ENCODE assay signal across 10 mouse cellular contexts in the genomic region with DNA sequence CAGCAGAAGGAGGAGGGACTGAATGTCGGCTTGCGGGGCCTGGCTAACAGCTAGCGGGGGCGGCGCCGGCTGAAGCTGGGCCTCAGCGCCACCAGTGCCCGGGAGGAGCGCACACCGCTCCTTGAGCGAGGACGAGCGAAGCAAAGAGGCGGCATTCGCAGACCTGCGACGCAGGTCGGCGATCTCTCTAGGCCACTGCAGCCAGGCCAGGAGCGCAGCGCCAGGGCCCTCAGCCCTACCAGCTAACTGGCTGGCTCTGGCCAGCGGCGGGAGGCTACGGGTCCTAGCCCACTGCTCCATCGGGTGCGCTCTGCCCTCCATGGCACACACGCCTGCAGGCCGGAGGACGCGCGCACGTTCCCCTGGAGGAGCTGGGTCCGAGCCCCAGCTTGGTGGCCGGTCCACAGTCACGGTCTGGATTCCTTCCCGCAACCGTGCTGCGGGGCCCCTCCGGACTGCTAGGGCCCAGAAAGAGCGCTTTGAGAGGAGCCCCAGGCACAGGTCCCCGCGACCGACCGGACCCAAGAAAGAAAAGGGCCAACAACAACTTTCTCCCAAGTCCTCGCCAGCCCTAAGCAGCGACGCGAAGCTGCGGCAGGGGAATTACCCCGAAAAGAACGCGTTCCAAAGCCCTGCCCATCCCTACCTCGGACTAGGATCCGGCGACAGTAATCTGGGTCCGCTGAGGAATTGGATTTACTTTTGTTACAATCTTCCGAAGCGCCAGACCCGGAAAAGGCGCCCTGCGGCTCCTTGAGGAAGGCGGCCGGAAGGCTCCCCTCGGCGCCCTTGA. TPM values are rescaled to one million over a fixed set of nuclear protein-coding genes. Genes with fewer than 3 reads are reported as not detected.
DNase-seq lines count a peak whose midpoint lies in the region; ATAC-seq and TF ChIP-seq lines count a peak whose summit lies in the region.
"Had no signal": no experiment of that assay in that cellular context is flagged by ENCODE, and none has a peak within 500 bp of the region (broad histone marks: within the 10 kb centered on the region; RNA-seq: fewer than 3 reads in every experiment).

No protein-coding gene starts in this region.

- intact Hi-C loops in left cerebral cortex, adult 2 months (cut with DNase I): loop anchor here (10.0 kb wide), 1 partner anchor 295 kb away; no protein-coding TSS in a partner anchor

- peak overlapping the region; percentile 27 for H3K9ac ChIP-seq in embryonic facial prominence, embryonic 14.5 days (ENCODE audit: low read depth, low read length)
- H3K9ac ChIP-seq in intestine, postnatal 0 days (ENCODE audit: low read depth, low read length): no peak overlapping the region
- H3K9ac ChIP-seq in neural tube, embryonic 15.5 days (replicated peaks): no peak overlapping the region
- H3K9ac ChIP-seq: liver, embryonic 14.5 days had no signal

- peaks cover 100% of the 10 kb centered on the region for H3K27me3 ChIP-seq in embryonic facial prominence, embryonic 14.5 days (replicated peaks; ENCODE audit: control insufficient read depth, insufficient read depth, low read length)
- H3K27me3 ChIP-seq in intestine, postnatal 0 days (replicated peaks; ENCODE audit: control insufficient read depth, insufficient read depth, low read length): peaks cover 95% of the 10 kb centered on the region
- H3K27me3 ChIP-seq in neural tube, embryonic 15.5 days (replicated peaks): peaks cover 94% of the 10 kb centered on the region

- no peak for TF ChIP-seq CTCF in left cerebral cortex, adult 2 months (IDR thresholded peaks at IDR 0.05)
- no peak for TF ChIP-seq CTCF in intestine, postnatal 0 days (IDR thresholded peaks at IDR 0.05; ENCODE audit: low read depth)

- H3K36me3 ChIP-seq in embryonic facial prominence, embryonic 14.5 days (ENCODE audit: control insufficient read depth, insufficient read depth, low read length): no peaks in the 10 kb centered on the region
- no peaks in the 10 kb centered on the region for H3K36me3 ChIP-seq in intestine, postnatal 0 days (ENCODE audit: control insufficient read depth, insufficient read depth)
- no peaks in the 10 kb centered on the region for H3K36me3 ChIP-seq in neural tube, embryonic 15.5 days

- no peaks in the 10 kb centered on the region for H3K9me3 ChIP-seq in embryonic facial prominence, embryonic 14.5 days (ENCODE audit: control insufficient read depth, low read length)
- no peaks in the 10 kb centered on the region for H3K9me3 ChIP-seq in intestine, postnatal 0 days (ENCODE audit: control insufficient read depth)
- no peaks in the 10 kb centered on the region for H3K9me3 ChIP-seq in neural tube, embryonic 15.5 days (replicated peaks)

- 0 out of 2 replicates have a peak, but pooled peaks have one; percentile 20 for ATAC-seq in embryonic facial prominence, embryonic 14.5 days (ENCODE audit: low read depth)
- no peak for ATAC-seq in intestine, postnatal 0 days
- no peak for ATAC-seq in neural tube, embryonic 15.5 days (ENCODE audit: low FRiP score)

- under 1% methylated on average over 45 of the region's 65 CpGs for WGBS in embryonic facial prominence, embryonic 14.5 days
- under 1% methylated on average over 65 of the region's 65 CpGs for WGBS in intestine, postnatal 0 days
- under 1% methylated on average over 65 of the region's 65 CpGs for whole genome bisulfite sequencing in neural tube, embryonic 15.5 days

- H3K4me1 ChIP-seq in embryonic facial prominence, embryonic 14.5 days (ENCODE audit: control insufficient read depth, insufficient read depth, low read length): peaks cover 8% of the 10 kb centered on the region; the same call in 1 of the 2 replicates
- peaks cover 7% of the 10 kb centered on the region; the same call in 1 of the 2 replicates for H3K4me1 ChIP-seq in intestine, postnatal 0 days (replicated peaks; ENCODE audit: control insufficient read depth, insufficient read depth, low read length)
- peaks cover 26% of the 10 kb centered on the region for H3K4me1 ChIP-seq in neural tube, embryonic 15.5 days

- peak overlapping the region; percentile 28 for H3K4me3 ChIP-seq in left cerebral cortex, adult 2 months
- H3K4me3 ChIP-seq in embryonic facial prominence, embryonic 14.5 days (ENCODE audit: low read depth, low read length): peak overlapping the region; percentile 32
- peak overlapping the region; percentile 39 for H3K4me3 ChIP-seq in intestine, postnatal 0 days (ENCODE audit: low read depth, low read length)
- H3K4me3 ChIP-seq in neural tube, embryonic 15.5 days (replicated peaks): peak overlapping the region; percentile 21

- H3K27ac ChIP-seq in left cerebral cortex, adult 2 months: no peak overlapping the region
- no peak overlapping the region for H3K27ac ChIP-seq in embryonic facial prominence, embryonic 14.5 days (replicated peaks; ENCODE audit: low read depth, low read length)
- no peak overlapping the region for H3K27ac ChIP-seq in intestine, postnatal 0 days (ENCODE audit: low read depth, low read length)
- H3K27ac ChIP-seq in neural tube, embryonic 15.5 days (replicated peaks): no peak overlapping the region
- H3K27ac ChIP-seq: liver, embryonic 14.5 days had no signal

- DNase-seq in left cerebral cortex, adult 2 months (ENCODE audit: extremely low spot score in 1 of 2, low spot score in 2 of 2): no peak
- DNase-seq in left cerebral cortex, adult 9 months (ENCODE audit: low spot score in 2 of 2): no peak
- no peak for DNase-seq in embryonic facial prominence, embryonic 14.5 days (ENCODE audit: low spot score)
- DNase-seq in urinary bladder, postnatal 25 days (ENCODE audit: low spot score): no peak
- no peak for DNase-seq in thymus, postnatal 0 days (ENCODE audit: low spot score)
- no peak for DNase-seq in cerebellum, adult 9-11 months

- H3K4me2 ChIP-seq in embryonic facial prominence, embryonic 14.5 days (ENCODE audit: low read depth, low read length): peak overlapping the region; percentile 48
- peak overlapping the region; percentile 59 for H3K4me2 ChIP-seq in intestine, postnatal 0 days (replicated peaks; ENCODE audit: low read depth)
- peak overlapping the region; percentile 40 for H3K4me2 ChIP-seq in neural tube, embryonic 15.5 days

RNA-seq across cellular contexts. Expression of a gene that starts 0.5 kb away (rescaled TPM):
- total RNA-seq in left cerebral cortex, adult 2 months (2021): 1 to 10 TPM; 1.4 to 2.9 TPM
- 0.26 TPM in 1 of 2 replicates, not detected in the other for polyA plus RNA-seq in embryonic facial prominence, embryonic 14.5 days (2014; fragmentation: Nextera tagmentation; extraction: Ambion mirVana)
- polyA plus RNA-seq in intestine, postnatal 0 days (2015; fragmentation: Nextera tagmentation; extraction: Ambion mirVana): not detected in 2 replicates
- not detected in 2 replicates for polyA plus RNA-seq in neural tube, embryonic 15.5 days (2015; fragmentation: Nextera tagmentation; extraction: Ambion mirVana)
- polyA plus RNA-seq in thymus, postnatal 0 days (2015; fragmentation: Nextera tagmentation; extraction: Ambion mirVana): not detected in 2 replicates
- total RNA-seq: adrenal gland, adult 18-20 months had no signal
- polyA plus RNA-seq: liver, embryonic 14.5 days had no signal

RNA-seq across cellular contexts. Expression of a gene that starts 49.7 kb away (rescaled TPM):
- total RNA-seq in left cerebral cortex, adult 2 months (2021): not detected
- 0.18 TPM in 1 of 2 replicates, not detected in the other for polyA plus RNA-seq in embryonic facial prominence, embryonic 14.5 days (2014; fragmentation: Nextera tagmentation; extraction: Ambion mirVana)
- not detected in 2 replicates for polyA plus RNA-seq in intestine, postnatal 0 days (2015; fragmentation: Nextera tagmentation; extraction: Ambion mirVana)
- polyA plus RNA-seq in neural tube, embryonic 15.5 days (2015; fragmentation: Nextera tagmentation; extraction: Ambion mirVana): 0.14 and 0.27 TPM in 2 replicates
- not detected in 2 replicates for polyA plus RNA-seq in thymus, postnatal 0 days (2015; fragmentation: Nextera tagmentation; extraction: Ambion mirVana)
- total RNA-seq: adrenal gland, adult 18-20 months had no signal
- polyA plus RNA-seq: liver, embryonic 14.5 days had no signal
